Mouse (Mus musculus): ENCODE measurements around the gene 4930595D18Rik. TPM values are rescaled to one million over a fixed set of nuclear protein-coding genes. Genes with fewer than 3 reads are reported as not detected.

The 4930595D18Rik gene
- polyA plus RNA-seq, 1 experiment from 2014 or later = not detected

DNA sequence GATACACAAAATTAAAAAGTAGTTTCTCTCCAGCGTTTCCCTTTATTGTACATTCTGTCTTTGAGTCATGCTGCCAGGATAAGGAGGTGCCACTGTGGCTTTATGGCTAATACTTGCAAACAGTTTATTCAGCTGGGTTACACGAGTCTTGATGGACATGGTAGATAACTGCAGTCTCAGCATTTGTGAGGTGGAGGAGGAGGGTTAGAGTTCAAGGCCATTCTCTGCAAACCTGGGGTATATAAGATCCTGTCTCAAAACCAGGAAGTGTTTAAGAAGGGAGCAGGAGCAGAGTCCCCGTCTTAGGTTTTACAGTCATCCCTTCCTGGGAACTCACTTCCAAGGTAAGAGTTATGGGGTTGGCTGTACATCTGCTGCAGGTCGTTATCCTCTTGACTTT, 12.3 kb upstream of the 4930595D18Rik start:
- H3K27me3 ChIP-seq = no peaks in the 10 kb centered on the region
- no peak for DNase-seq (ENCODE audit: low read depth, low spot score)
- ChIA-PET POLR2A (no interaction called here), CTCF (no interaction called here)
- in situ Hi-C loops (cut with MboI; ENCODE audit: low pct_unique_long_range_greater_than_20kb) = no loop called here
- no peak for TF ChIP-seq CTCF (IDR thresholded peaks at IDR 0.05)
- ATAC-seq = no peak

DNA sequence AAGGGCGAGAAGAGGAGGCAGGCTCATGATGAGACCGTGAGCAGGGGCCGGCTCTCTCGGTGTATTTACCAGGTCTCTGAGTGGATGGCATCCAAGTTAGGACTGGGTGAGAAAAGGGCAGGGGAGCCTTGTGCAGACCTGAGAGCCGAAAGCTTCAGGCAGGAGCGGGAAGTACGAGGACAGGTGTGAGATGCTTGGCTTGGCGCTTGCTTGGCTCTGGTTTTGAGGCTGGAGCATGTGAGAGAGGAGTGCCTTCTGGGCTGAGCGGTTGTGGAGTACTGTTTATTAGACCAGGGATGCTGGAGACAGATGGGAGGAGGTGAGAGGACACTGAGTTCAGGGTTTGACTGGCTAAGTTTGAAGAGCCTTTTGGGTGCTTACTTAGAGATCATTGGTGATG, 9.0 kb upstream of the 4930595D18Rik start:
- ChIA-PET POLR2A (no interaction called here), CTCF (no interaction called here)
- no peaks in the 10 kb centered on the region for H3K27me3 ChIP-seq
- TF ChIP-seq CTCF (IDR thresholded peaks at IDR 0.05) = no peak
- in situ Hi-C loops (cut with MboI; ENCODE audit: low pct_unique_long_range_greater_than_20kb) = no loop called here
- DNase-seq (ENCODE audit: low read depth, low spot score) = no peak
- no peak for ATAC-seq

DNA sequence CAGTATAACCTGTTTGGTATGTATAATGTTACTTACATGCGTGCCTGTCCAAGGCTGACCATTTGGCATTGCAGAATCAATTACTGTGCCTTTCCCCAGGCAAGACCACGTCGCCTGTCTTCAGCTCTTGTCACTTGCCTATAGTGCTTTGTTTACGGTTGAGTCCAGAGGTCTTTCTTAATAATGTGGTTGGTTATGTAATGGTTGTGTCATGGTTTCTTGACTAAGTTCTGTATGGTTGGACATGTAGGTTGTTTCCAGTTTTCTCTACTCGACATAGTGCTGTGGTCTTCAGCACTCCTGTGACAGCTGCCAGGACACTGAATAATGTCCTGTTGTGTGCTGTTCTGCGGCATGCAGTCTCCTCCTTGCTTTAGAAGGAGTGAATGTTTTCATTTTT, 8.5 kb upstream of the 4930595D18Rik start:
- no peak for TF ChIP-seq CTCF (IDR thresholded peaks at IDR 0.05)
- in situ Hi-C loops (cut with MboI; ENCODE audit: low pct_unique_long_range_greater_than_20kb) = no loop called here
- DNase-seq (ENCODE audit: low read depth, low spot score) (no peak), ATAC-seq (no peak)
- ChIA-PET CTCF (no interaction called here), POLR2A (no interaction called here)
- no peaks in the 10 kb centered on the region for H3K27me3 ChIP-seq

DNA sequence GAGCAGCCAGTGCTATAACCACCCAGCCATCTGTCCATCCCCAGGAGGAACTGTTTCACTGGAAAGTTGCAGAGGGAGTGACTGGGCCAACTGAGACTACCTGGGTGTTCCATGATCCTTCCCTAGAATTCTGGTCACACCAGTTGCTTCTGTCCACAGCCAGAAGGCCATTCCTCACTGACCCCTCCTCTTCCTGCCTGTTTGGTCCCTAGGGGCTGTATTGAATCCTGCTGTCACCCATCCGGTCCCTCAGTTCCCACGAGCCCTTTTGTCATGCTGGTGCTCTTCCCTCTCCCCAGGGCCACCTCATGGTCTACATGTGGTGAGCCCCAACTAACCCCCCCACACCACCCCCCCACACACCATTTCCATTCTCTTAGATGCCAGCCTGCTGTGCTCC, 6.6 kb upstream of the 4930595D18Rik start:
- ATAC-seq = no peak
- ChIA-PET CTCF (interaction anchor here (1.2 to 1.9 kb wide), 2 partner anchors 17 to 27 kb away, joined by 3 to 5 read pairs; no protein-coding TSS in a partner anchor), POLR2A (no interaction called here)
- no peak for TF ChIP-seq CTCF (IDR thresholded peaks at IDR 0.05)
- no peak for DNase-seq (ENCODE audit: low read depth, low spot score)
- in situ Hi-C loops (cut with MboI; ENCODE audit: low pct_unique_long_range_greater_than_20kb) = no loop called here
- no peaks in the 10 kb centered on the region for H3K27me3 ChIP-seq

DNA sequence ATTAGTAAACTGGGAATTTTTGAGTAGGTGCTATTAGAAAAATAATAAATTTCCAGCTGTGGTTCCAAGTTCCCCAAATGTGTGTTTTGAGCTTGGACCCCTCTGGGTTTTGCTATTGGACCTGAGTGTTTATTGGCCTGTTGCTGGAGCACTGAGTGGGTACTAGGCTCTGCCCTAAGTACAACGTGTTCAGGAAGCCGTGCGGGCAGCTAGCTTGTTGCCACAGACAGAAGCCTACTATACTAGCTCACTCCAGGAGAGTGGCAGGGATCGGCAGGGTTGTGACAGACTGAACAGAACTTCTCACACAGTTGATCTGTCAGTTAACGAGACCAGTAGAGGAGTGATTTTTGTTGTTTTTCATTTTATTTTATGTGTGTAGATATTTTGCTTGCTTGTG, 6.1 kb upstream of the 4930595D18Rik start:
- ATAC-seq (no peak), DNase-seq (ENCODE audit: low read depth, low spot score) (no peak)
- no peak for TF ChIP-seq CTCF (IDR thresholded peaks at IDR 0.05)
- ChIA-PET CTCF (interaction anchor here (1.2 to 1.9 kb wide), 2 partner anchors 17 to 26 kb away, joined by 3 to 5 read pairs; no protein-coding TSS in a partner anchor), POLR2A (no interaction called here)
- in situ Hi-C loops (cut with MboI; ENCODE audit: low pct_unique_long_range_greater_than_20kb) = no loop called here
- H3K27me3 ChIP-seq = no peaks in the 10 kb centered on the region

DNA sequence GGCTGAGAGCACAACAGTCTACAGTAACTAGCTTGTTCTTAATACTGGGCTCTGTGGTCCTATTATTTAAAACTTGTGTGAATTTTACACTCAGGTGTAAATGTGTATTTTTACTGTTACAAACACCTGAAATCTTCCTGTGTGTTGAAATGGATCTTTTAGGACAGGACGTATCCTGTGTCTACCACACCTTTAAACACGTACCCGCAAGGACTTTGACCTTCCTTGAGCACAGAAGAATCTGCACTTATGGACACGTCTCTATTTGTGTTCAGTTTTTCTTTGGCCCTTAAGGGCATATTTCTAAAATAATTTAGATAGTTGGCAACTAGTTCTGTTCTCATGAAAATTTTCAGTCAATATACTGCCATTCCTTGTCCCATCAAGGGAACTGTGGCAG, 4.0 kb upstream of the 4930595D18Rik start:
- in situ Hi-C loops (cut with MboI; ENCODE audit: low pct_unique_long_range_greater_than_20kb) = no loop called here
- DNase-seq (ENCODE audit: low read depth, low spot score) (no peak), ATAC-seq (no peak)
- no peaks in the 10 kb centered on the region for H3K27me3 ChIP-seq
- POLR2A ChIA-PET = no interaction called here
- CTCF ChIA-PET = no interaction called here
- no peak for TF ChIP-seq CTCF (IDR thresholded peaks at IDR 0.05)

DNA sequence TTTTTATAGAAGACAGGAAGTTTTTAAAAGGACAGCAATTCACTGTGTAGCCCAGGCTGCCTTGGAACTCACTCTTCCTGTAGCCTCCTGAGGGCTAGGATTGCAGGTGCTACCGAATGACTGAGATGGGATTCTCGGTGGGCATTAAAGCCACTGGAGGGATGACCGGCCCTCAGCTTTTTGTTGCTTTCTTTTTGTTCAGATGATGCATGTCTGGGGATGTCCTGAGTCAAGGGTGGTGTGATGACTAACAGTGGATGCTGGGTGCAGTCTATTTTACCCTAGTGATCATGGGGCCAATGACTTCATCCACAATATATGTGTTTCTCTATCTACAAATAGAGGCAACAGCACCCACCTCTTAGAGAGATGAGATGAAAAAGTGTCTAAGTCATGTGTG, 2.7 kb upstream of the 4930595D18Rik start:
- CTCF ChIA-PET = no interaction called here
- TF ChIP-seq CTCF (IDR thresholded peaks at IDR 0.05) = no peak
- no peaks in the 10 kb centered on the region for H3K27me3 ChIP-seq
- DNase-seq (ENCODE audit: low read depth, low spot score) = no peak
- in situ Hi-C loops (cut with MboI; ENCODE audit: low pct_unique_long_range_greater_than_20kb) = no loop called here
- POLR2A ChIA-PET = no interaction called here
- peak; percentile 62 for ATAC-seq

DNA sequence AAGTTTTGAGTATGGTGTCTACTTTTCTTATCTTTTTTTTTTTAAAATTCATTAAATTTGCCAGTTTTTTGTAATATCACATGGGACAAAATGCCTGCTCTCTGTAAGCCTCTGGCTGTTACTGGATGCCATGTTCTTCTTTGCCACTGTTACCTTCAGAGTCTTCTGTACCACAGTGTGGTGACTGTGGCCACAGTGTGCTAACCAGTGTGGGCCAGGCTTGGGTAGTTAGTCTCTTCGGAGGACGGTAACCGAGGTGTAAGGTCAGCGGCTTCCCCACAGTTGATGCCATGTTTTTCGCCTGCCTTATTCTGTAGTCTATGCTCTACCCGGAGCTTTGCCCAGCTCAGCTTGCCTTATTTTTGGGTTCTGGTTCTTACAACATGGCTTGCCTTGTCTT, 1.9 kb downstream of the 4930595D18Rik start:
- no peak for ATAC-seq
- ChIA-PET POLR2A (no interaction called here), CTCF (no interaction called here)
- TF ChIP-seq CTCF (IDR thresholded peaks at IDR 0.05) = no peak
- DNase-seq (ENCODE audit: low read depth, low spot score) = no peak
- in situ Hi-C loops (cut with MboI; ENCODE audit: low pct_unique_long_range_greater_than_20kb) = no loop called here
- no peaks in the 10 kb centered on the region for H3K27me3 ChIP-seq

DNA sequence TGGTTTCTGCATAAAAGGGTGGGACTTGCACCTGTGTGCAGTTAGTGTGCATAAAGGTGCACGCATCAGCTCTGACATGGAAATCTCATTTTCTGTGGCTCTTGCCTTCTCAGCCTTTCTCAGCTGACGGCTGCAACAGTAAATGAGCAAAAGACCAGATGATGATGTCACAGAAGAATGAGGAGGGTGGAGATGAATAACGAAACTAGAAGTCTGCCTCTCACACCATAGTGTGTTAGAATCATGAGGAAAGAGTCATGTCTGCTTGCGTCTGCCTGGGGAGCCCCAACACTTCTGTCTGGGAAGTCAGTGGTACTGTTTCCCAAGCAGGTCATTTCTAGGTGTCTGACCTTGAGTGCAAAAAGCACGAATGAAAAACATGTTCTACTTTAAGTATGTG, 2.4 kb downstream of the 4930595D18Rik start:
- POLR2A ChIA-PET = interaction anchor here (0.7 to 1.2 kb wide), 2 partner anchors 18 to 36 kb away, joined by 3 read pairs; no protein-coding TSS in a partner anchor

DNA sequence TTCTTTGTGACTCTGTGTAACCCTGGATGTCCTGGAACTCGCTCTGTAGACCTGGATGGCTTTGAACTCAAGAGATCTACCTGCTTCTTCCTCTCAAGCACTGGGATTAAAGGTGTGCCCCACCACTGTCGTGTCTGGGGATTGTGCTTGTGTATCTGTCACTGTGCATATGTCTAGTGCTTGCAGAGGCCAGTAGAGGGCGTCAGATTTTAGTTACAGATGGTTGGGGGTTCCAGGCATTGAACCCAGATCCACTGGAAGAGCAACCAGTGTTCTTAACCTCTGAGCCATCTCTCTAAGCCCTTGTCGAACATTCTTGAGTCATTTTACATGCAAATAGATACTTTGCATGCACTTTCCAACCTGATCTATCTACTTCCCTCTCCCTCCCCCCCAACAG, 5.5 kb downstream of the 4930595D18Rik start:
- POLR2A ChIA-PET = no interaction called here
- in situ Hi-C loops (cut with MboI; ENCODE audit: low pct_unique_long_range_greater_than_20kb) = no loop called here
- H3K27me3 ChIP-seq = no peaks in the 10 kb centered on the region
- DNase-seq (ENCODE audit: low read depth, low spot score) = no peak
- CTCF ChIA-PET = no interaction called here
- ATAC-seq = no peak
- no peak for TF ChIP-seq CTCF (IDR thresholded peaks at IDR 0.05)

More for the DNA sequence above, 2.4 kb downstream of the 4930595D18Rik start:
- CTCF ChIA-PET = interaction anchor here (1.6 kb wide), 1 partner anchor 15 kb away, joined by 3 read pairs; no protein-coding TSS in a partner anchor
- in situ Hi-C loops (cut with MboI; ENCODE audit: low pct_unique_long_range_greater_than_20kb) = no loop called here
- no peaks in the 10 kb centered on the region for H3K27me3 ChIP-seq
- no peak for ATAC-seq
- no peak for TF ChIP-seq CTCF (IDR thresholded peaks at IDR 0.05)
- DNase-seq (ENCODE audit: low read depth, low spot score) = no peak

DNA sequence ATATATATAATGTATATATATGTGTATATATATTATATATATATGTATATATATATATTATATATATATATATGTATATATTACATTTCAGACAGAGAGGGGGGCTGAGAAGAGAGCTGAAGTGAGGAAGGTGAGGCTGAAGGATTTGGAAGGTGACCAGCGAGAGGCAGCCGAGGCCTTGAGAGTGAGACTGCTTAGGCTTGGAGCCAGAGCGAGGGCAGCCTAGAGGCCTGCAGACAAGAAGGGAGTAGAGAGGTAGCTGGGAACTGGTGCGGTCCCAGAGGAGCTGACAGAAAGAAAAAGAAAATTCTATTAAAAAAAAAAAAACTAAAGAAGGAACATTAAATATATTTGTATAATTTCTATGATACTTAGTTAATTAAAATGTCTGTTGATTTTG, 15.4 kb downstream of the 4930595D18Rik start:
- DNase-seq (ENCODE audit: low read depth, low spot score) (no peak), ATAC-seq (no peak)
- POLR2A ChIA-PET = no interaction called here
- in situ Hi-C loops (cut with MboI; ENCODE audit: low pct_unique_long_range_greater_than_20kb) = no loop called here
- CTCF ChIA-PET = no interaction called here
- no peaks in the 10 kb centered on the region for H3K27me3 ChIP-seq
- TF ChIP-seq CTCF (IDR thresholded peaks at IDR 0.05) = no peak

DNA sequence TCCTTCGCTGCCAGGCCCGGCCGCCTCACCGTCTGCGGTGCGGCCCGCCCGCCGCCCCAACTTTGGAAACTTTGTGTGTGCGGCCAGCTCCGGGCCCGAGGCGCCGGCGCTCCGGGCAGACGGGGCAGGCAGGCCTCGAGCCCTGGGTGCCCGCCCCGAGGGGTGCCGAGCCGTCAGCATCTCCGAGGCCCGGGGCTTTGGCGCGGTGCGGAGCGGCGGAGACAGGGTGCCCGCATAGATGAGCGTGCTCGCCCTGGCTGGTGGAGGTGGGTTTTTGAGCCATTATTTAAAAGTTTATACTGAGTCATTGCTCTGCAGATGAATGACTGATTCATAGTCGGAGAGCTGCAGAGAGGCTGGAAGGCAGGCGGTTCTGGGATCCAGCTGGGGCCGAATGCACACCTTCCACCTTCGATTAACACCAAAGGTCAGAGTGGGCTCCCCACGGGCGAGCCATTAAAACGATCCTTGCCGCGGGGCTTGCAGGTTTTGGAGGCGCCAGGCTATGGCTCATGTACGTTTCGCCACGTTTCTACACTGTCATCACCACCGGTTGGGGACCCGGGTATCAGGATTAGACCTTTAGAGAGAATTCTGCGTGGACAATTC, 17.5 kb downstream of the 4930595D18Rik start:
- no peak for TF ChIP-seq CTCF (IDR thresholded peaks at IDR 0.05)
- in situ Hi-C loops (cut with MboI; ENCODE audit: low pct_unique_long_range_greater_than_20kb) = no loop called here

More for the DNA sequence above, 17.5 kb downstream of the 4930595D18Rik start:
- ChIA-PET CTCF (interaction anchor here (1.0 kb wide), 1 partner anchor 14 kb away, joined by 3 read pairs; no protein-coding TSS in a partner anchor), POLR2A (no interaction called here)
- DNase-seq (ENCODE audit: low read depth, low spot score) (no peak), ATAC-seq (peak; percentile 32)
- H3K27me3 ChIP-seq = no peaks in the 10 kb centered on the region
